Mouse (Mus musculus) liver, adult 10 weeks (tissue): ENCODE measurements around the gene Usp45. TPM values are rescaled to one million over a fixed set of nuclear protein-coding genes. Genes with fewer than 3 reads are reported as not detected.

Experiments used
- polyA plus RNA-seq: library from polyadenylated mRNA; stranded (reverse); fragments of 350-450 nt; fragmentation: Illumina TruSeq; extraction: RNeasy Lipid Tissue Mini Kit (QIAGEN cat#74804); gene quantifications from one replicate; pipeline ENCODE4 v1.2.3, GENCODE M21; 2014; ENCODE audit warnings: low read depth, low replicate concordance

The Usp45 gene
- 17.8 TPM for polyA plus RNA-seq

GRCm38 (mm10) chr4:21766863-21767304 lies at the start of gene Usp45, which contains the start of gene Tstd3:
Gene Usp45 (plus strand): TSS chr4:21767156.
Gene Tstd3 (minus strand): TSS chr4:21767212.

GRCm38 (mm10) chr4:21727615-21728165 lies 39.3 kb upstream of the Usp45 start, which contains the start of gene Ccnc:
Gene Ccnc (plus strand): TSS chr4:21727701.

GRCm38 (mm10) chr4:21847481-21848286 lies 80.7 kb downstream of the Usp45 start, which contains the start of gene Pnisr:
Gene Pnisr (plus strand): TSS chr4:21847583.

GRCm38 (mm10) chr4:21879565-21880220 lies 112.7 kb downstream of the Usp45 start, which contains the start of gene Coq3:
Gene Coq3 (plus strand): TSS chr4:21879673.

Other genes starting within 250 kb of the Usp45 start
- not detected for gene Prdm13, start 81.2 kb upstream of the Usp45 start, polyA plus RNA-seq
- 46.1 TPM for gene Ccnc, start 39.5 kb upstream of the Usp45 start, polyA plus RNA-seq
- gene Tstd3, start 56 bp downstream of the Usp45 start, polyA plus RNA-seq, result 61.3 TPM
- gene Pnisr, start 80.4 kb downstream of the Usp45 start, polyA plus RNA-seq, result 62.2 TPM
- 18.7 TPM for gene Coq3, start 112.5 kb downstream of the Usp45 start, polyA plus RNA-seq
- gene Faxc, start 164.2 kb downstream of the Usp45 start, polyA plus RNA-seq, result not detected